Mouse (Mus musculus) gastrocnemius, adult 8-10 months (tissue): ENCODE data around the gene Gatc. TPM values are rescaled to one million over a fixed set of nuclear protein-coding genes. Genes with fewer than 3 reads are reported as not detected.

Source experiments
- total RNA-seq, 4 experiments: library from RNA; stranded (reverse); gene quantifications; 2 replicates each; pipeline ENCODE4 v1.2.4; 2022

The Gatc gene
- total RNA-seq, 4 experiments from 2014 or later, result 22.8 to 25.6 (median 24.4) TPM

Other genes with a start within 250 kb of the Gatc start
- not detected for gene Gm10401, start 242.9 kb downstream of the Gatc start, total RNA-seq
- 10 to 100 TPM; 66.4 to 76.7 (median 72.5) TPM for gene Acads, start 221.8 kb downstream of the Gatc start, total RNA-seq
- gene Unc119b, start 206.2 kb downstream of the Gatc start, total RNA-seq, result 10 to 100 TPM in 2 of 4 experiments, 1 to 10 TPM in 2; 8.6 to 11.7 (median 9.8) TPM
- gene Mlec, start 183.0 kb downstream of the Gatc start, total RNA-seq, result 100 to 1,000 TPM; 140 to 220 (median 197) TPM
- 1 to 10 TPM in 1 of 4 experiments, under 1 TPM in 3; 0.22 to 1.1 (median 0.38) TPM for gene Cabp1, start 146.8 kb downstream of the Gatc start, total RNA-seq
- gene Pop5, start 105.3 kb downstream of the Gatc start, total RNA-seq, result 10 to 100 TPM; 27.3 to 40.7 (median 38.0) TPM
- 100 to 1,000 TPM; 304 to 367 (median 342) TPM for gene Rnf10, start 68.3 kb downstream of the Gatc start, total RNA-seq
- gene Coq5, start 61.5 kb downstream of the Gatc start, total RNA-seq, result 10 to 100 TPM; 73.1 to 89.5 (median 82.1) TPM
- 10 to 100 TPM; 37.7 to 68.0 (median 49.9) TPM for gene Dynll1, start 40.2 kb downstream of the Gatc start, total RNA-seq
- gene Srsf9, start 14.0 kb downstream of the Gatc start, total RNA-seq, result 10 to 100 TPM in 3 of 4 experiments, 1 to 10 TPM in 1; 8.6 to 13.1 (median 11.5) TPM
- gene Triap1, start within 50 bp of the Gatc start, total RNA-seq, result 10 to 100 TPM; 18.9 to 23.7 (median 20.1) TPM
- gene Cox6a1, start 7.8 kb upstream of the Gatc start, total RNA-seq, result 10 to 100 TPM; 35.3 to 49.8 (median 42.5) TPM
- gene Msi1, start 88.4 kb upstream of the Gatc start, total RNA-seq, result under 1 TPM in 2 of 4 experiments, not detected in 2; 0.19 to 0.27 TPM
- not detected for gene Pla2g1b, start 125.1 kb upstream of the Gatc start, total RNA-seq
- gene Sirt4, start 143.5 kb upstream of the Gatc start, total RNA-seq, result 10 to 100 TPM in 1 of 4 experiments, 1 to 10 TPM in 3; 7.2 to 13.5 (median 9.4) TPM
- 10 to 100 TPM; 76.0 to 89.9 (median 78.1) TPM for gene Pxn, start 165.5 kb upstream of the Gatc start, total RNA-seq
- gene Rplp0, start 218.3 kb upstream of the Gatc start, total RNA-seq, result 100 to 1,000 TPM; 566 to 724 (median 629) TPM
- gene Gcn1l1, start 224.1 kb upstream of the Gatc start, total RNA-seq, result 10 to 100 TPM; 28.1 to 31.2 (median 30.6) TPM